Mouse (Mus musculus) heart, adult 2 months (tissue): ENCODE data around the gene Gm7030.
"Not testable (repeated sequence)": the region's sequence is repeated elsewhere in the genome, so short reads cannot be mapped to it uniquely, and the experiment has no call there.

Experiments used
- CTCF ChIP-seq: fragments of 200-600 bp; IDR thresholded peaks from 2 replicates; pipeline ENCODE4 v1.8.1; 2022; ENCODE audit warnings: antibody characterized with exemption, mild to moderate bottlenecking, moderate library complexity
- EP300 ChIP-seq: fragments of 200-500 bp; IDR thresholded peaks from 2 replicates; pipeline ENCODE4 v1.6.1; 2011; ENCODE audit warnings: low read depth, low read length, control low read depth; ENCODE audit not compliant: insufficient read depth
- POLR2A ChIP-seq: fragments of 200-500 bp; IDR thresholded peaks from 2 replicates; pipeline ENCODE4 v1.6.1; 2011; ENCODE audit warnings: mild to moderate bottlenecking, low read depth, low read length, control low read depth; ENCODE audit not compliant: insufficient read depth

GRCm38 (mm10) chr17:36102091-36102490 lies 27.1 kb downstream of the Gm7030 start:
- TF ChIP-seq CTCF, POLR2A, EP300: not testable (repeated sequence)
